Mouse (Mus musculus) lung, postnatal 14 days (tissue): ENCODE results near the gene Nwd2.

Source experiments
- DNase-seq: peaks from one replicate; pipeline ENCODE4 v3.0.0; 2021

Gene Nwd2

DNA sequence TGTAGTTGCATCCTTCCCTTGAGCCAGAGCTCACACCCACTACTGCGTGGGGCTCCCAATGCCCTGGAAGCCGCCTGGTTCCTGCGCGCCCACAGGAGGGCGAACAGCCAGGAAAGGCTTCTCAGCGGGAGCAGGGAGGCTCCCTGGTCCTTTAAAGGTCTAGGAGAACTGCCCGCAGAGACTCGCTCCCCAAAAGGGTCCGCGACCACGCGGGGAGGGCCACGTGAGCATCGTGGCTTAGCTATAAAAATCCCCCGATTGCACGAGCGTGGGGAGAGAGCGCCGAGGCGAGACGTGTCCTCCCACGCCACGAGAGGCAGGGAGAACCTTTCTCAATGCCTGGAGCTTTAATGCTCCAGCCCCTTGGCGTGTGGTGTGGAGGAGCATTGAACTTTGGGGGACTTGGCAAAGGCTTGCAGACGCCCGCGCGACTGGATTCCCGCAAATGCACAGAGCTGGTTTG, at the start of gene Nwd2:
Gene Nwd2 (plus strand): TSS at position 33 of the 463 bp plus-strand sequence.
- no peak for DNase-seq

DNA sequence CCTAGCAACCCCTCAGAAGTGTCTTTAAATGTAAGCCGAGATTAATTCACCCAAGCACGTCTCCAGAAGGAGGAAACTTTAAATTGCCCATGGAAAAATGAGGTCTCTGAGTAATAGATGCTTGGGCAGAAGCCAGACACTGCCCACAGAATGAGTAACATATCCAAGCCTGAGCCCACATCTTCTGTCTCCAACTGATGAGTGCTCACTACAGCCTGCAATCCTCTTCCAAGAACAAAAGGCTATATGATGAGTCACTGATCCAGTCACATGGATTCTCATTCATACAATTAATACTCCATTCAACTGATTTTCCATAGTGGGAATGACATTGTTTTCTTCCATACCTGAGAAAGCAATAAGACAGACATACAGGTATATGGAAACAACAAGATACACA, 41.5 kb upstream of the Nwd2 start:
- DNase-seq: no peak

DNA sequence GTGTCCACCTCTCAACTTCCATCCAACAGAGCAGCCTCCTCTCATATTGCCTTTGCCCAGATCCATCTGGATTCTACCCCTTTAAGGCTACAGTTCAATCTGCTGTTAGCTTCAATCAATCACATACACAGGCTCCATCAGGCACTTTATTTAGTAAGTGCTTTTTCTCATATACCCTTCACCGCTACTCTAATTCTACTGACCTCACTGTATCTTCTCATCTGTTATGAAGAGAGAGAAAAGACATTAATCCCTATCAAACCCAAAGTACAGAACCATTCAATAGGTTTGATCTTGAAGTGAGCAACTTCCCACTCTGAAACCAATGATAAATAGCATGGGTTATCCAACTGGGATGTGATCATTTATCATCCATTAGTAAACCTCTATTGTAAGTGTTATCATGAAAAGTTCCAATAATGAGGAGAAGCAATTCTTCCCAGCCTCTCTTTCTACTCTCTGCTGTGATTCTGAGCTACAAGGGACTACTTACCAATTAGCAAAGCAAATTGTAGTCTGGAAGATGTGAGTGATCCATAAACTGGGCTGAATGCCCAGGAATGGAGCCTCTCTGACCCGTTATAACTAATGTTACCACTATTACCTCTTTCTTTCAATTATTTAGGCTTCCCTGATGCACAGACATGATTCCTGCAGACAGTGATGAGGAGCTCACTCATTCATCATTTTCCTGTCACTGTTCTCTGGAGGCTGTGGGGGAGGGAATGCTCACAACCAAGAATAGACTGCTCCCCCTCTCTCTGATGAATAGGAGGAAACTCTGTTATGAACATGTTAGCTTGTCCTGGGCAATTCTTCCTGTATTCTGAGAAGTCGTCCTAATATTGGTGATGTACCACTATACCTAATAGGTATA, 31.9 kb upstream of the Nwd2 start:
- no peak for DNase-seq

DNA sequence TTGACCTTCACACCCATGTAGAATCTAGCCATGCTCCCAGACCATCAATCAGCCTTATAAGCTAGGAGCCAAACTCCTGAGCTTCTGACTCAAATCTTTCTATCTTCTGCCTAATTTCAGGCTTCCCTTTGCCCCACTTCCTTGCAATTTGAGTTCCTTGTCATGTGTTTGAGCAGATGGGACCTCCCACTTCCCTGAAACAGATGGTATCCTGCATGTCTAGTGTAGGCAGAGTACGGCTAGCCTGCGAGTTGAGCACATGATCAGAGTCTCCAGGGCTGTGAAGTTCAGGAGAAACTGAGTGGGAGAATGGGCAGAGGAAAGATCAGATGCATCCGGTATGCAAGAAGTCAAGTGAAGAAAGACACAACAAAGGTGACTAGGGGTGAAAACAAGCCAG, 24.8 kb upstream of the Nwd2 start:
- DNase-seq: no peak

DNA sequence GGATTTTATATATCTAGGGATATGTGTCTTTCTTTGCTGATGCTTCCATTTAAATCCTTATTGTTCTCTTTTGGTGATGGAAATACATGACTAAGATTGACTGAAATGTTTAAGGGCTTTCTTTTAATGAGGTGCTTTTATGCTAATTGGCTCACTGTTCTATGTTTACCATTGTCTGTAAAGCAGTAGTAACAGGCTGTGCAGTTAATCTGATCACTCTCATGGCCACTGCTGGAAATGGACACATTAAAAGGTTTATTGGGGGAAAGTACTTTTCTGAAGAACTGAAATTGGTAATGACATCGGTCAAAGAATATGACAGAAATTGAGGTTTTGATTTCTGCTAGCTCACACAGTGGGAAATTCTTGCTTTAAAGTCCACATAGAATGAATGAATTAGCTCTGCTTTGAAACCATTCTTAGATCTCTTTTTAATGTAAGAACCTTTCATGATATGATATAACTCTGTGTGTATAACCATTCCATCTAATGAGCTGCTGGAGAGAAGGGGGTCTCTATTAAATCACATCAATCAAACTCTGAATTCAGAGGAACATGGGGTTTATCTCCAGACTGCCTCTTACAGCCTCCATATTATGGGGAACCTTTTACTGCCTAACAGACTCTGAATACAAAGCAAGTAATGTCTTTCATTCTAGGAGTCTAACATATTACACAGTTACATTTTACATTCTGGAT, 20.9 kb upstream of the Nwd2 start:
- no peak for DNase-seq

DNA sequence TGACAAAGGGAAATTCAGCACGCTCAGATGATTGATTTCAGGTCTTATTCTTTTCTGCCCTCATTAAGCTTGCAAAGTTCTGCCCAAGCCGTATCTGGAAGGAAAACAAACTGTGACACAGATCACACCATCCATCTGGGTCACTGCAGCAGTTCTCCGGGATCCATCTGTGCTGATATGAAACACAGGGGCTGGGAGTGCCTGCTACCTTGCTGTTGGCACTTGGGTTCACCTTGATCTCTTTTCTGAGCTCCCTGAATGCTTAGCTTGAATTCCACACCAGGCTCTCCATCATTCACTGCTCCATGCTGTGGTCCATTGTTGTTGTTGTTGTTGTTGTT, 20.4 kb upstream of the Nwd2 start:
- no peak for DNase-seq

DNA sequence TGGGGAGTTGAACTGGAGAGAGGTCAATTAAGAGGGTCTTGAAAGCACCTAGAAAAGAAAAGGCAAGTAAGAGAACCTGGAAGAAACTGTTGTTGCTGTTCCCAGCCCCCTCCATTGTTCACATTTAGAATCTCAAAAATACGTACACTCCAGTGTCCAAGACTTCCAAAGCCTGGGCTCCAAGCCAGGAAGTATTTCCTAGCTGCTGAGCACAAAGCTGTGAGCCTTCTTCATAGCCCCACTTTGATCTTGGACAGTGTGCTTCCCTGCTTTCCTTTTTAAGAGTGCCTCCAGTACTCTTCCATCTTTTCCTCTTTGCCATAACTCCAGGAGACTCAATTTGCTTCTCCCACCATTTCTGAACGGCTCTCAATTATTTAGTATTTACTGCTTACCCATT, 14.3 kb upstream of the Nwd2 start:
- DNase-seq: no peak

DNA sequence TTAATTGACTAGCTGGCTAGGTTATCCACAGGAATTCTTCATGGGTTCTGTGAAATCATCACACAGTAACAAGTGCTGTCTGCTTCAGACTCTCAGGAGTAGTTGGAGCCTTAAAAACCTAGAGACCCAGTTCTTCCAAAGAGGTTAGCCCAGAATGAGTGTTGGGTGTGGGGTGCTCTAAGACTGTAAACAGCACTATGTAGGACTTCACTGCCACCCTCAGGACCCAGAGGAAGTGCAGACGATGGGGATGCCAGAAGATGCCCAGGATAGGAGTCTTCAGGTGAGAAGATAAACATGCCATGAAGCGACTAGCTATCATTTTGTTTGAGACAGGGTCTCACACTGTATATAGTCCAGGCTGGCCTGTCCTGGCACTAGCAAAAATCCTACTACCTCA, 715 bp upstream of the Nwd2 start:
- DNase-seq: no peak

DNA sequence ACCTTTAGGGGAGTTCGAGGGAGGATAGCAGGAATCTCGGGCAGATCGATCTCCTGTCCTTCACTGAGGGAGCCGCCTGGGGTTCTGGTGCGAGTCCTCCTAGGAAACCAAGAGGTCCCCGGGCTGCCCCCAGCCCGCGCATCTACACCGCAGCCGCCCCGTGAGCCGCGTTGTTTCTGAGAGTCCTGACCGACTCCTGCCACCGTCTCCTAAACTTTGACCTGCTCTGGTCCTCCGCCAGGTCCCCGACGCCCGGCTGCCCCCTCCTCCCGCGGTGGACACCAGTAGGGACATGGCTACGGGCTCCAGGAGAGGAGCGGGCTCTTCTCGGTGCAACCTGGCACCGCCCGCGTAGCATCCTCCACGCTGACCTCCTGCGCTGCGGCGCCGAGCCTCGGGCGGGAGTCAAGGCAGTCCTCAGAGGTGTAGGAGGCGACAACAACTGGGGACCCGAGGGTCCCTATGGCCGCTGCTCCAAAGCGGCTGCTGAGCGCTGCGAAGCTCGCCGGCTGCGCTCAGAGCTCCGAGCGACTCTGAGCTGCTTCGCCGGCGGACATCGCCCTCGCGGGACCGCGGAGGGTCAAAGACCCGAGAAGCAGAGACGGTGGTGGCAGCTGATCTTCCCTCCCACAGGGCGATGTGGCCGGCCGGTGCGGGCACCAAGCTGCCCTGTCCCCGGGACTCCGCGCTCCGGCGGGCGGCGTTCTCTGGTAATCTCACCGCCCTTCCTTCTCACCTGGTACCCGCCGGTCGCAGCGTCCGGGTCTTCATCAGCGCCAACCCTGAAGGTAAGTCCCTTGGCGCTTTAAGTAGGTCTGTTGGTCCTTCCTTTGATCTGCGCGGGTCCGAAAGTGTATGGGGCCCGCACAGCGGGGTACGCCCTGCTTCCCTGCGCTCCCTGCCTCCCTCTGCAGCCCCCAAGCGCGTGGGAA, 897 bp downstream of the Nwd2 start:
- DNase-seq: no peak

DNA sequence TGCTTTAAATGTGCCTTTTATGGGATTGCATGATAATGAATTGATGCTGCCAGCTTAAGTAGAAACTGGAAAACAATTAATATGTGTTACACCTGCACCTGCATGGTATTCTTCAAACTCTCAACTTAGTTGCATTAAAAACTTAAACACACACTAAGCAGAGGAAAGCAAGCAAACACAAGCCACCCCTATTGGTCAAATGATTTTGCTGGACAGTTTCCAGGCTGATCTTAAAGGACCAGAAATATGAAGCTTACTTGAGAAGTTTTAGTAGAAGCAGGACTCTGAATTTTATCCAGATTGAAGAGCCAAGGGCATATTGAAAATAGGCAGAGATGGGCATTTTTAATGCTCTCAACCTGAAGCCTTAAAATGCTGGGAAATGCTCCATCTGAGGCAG, 2.9 kb downstream of the Nwd2 start:
- DNase-seq: no peak

DNA sequence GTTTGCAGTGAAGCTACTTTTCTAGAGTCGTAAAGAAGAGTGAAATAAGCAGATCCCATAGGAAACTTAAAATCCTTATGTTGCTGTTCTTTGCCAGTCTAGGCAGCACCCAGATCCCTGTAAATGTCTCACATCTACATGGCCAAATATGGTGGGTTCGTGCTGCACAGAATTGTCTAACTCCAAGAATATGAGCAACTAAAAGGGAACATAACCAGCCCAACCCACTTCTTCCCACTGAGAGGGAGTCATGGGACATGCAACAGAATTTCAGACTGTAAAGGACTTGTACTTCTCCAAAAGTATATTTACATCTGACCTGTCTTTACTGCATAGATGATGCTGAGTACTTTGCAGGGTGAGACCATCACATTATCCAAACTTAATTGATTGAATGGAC, 3.8 kb downstream of the Nwd2 start:
- no peak for DNase-seq

DNA sequence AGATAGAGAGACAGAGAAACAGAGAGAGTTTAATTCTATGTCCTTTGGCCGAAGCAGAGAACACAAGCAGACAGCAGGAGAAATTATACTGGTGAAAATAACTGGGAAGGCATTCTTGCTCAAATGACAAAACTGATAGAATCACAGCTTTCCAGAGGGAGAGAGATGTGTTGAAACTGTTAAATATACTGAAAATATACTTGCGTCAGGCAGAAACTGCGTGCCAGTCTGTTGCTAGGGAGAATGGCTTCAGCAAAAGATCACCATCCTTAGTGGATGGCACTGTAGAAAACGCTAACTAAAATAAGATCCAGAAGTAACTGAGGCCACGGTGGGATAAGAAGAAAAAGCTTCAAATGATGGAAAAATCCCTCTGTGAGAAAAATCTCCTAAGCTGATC, 18.0 kb downstream of the Nwd2 start:
- no peak for DNase-seq

DNA sequence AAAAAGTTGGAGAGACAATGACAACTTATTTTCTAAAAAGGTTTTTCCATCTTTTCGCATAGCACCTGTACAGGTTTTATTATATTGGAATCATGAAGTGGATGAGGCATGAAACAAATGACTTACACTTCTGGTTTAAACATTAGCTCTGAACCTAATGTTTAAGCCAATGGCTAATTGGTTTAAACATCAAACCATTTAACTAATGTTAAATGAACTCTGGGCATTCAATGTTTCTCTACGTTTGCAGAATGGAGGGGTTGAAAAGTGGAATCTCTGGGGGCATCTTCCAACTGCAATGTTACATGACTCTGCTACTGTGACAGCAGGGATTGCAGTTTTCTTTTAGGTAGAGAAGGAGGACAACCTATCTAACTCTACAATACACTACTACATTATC, 27.0 kb downstream of the Nwd2 start:
- no peak for DNase-seq

DNA sequence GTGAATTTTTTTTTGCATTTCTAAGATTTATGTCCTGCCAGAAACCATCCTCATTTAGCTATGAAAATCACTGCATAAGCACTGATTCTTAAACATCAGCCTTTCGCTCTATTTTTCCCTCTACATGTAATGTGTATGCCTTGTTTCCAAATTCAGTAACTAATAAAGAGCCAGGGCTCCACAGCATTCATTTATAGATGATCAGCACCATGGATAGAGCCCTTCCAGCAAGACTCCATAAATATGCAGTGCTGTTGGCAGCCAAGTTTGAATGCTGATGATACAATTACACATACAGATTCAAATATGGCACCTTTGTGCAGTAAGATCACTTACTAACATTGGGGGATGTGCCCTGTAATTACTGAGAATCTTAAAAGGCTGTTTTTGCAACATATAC, 40.2 kb downstream of the Nwd2 start:
- no peak for DNase-seq

DNA sequence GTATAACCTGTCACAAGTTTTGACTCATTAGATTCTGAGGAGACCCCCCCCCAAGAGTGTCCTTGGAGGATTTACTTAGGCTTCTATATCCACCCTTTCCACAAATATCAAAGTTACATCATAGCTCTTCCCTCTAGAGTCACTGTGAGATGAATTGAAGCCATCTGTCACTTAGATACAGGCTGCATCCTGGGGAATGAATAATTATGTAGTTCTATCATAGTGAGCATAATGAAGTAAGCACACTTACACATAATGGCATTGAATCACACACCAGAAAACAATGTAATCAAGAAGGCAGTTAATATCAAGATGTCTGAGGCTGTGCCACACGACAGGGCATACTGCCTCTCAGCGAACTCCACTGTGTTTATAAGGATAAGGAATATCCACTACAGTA, 47.9 kb downstream of the Nwd2 start:
- DNase-seq: no peak

DNA sequence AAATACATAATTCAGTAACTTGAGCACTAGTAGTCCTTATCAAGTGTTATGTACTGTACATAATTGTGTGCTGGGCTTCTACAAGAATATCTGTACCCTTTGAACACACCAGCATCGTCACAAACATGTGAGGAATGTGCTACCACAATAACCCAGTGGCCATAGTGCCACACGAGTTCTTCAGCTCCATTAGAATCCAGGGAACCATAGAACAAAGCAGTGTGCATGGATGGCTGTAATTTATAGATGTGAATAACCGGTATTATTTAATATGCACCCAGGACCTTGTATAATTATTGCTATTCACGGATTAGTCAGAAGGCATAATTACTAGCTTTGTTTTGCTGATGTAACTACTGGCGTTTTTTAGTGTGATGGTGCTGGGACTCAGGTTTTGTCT, 48.3 kb downstream of the Nwd2 start:
- DNase-seq: no peak

DNA sequence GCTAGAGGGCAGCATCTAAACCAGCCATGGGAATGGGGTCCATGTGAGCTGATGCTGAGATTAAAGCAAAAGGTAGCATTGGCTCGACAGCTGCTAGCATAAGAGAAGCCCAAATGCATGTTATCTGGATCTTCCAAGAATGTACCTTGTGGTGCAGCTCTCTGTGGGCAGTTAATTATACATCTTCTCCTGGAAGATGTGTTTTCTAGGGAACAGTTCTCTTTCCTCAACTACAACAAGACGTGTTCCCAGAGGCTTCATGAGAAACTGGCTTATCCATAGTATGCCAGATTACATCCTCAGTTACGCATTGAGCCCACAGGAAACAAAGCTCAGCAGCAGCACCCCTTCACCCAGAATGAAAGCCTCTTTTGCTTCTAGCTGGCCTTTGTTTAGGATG, 80.1 kb downstream of the Nwd2 start:
- no peak for DNase-seq

DNA sequence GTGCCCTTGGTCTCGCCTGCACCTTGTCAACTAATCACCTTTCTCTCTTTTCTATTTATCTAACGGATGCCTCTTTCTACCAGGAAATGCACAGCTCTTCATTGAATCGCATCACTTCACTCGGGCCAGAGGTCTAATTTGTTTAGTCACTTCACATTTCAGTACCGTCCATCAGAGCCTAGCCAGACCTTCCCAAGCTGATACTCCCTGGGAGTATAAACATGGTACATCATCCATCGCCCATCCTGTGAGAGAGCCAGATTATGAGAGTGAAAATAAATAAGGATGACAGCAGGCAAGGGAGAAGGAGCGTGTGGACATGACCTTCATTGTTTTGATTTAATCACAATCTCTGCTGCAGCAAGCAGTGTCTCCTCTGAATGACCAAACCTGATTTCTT, 86.6 kb downstream of the Nwd2 start:
- no peak for DNase-seq

DNA sequence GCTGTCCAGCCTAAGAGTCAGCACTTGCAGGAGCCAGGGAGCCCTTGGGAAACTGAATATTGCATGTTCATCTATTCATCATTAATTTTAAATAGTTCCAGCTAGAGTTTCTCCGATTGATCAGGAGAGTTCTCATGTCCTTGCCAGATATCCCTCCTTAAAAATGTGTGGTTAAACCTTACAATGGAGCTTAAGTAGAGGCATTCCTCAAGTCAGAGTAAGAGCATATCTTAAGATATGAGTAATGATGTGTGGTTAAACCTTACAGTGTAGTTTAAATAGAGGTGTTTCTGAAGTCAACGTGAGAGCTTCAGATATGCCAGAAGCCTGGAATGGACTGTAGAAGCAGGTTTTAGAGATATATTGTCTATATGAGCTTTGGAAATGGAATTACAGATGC, 94.5 kb downstream of the Nwd2 start:
- DNase-seq: no peak

DNA sequence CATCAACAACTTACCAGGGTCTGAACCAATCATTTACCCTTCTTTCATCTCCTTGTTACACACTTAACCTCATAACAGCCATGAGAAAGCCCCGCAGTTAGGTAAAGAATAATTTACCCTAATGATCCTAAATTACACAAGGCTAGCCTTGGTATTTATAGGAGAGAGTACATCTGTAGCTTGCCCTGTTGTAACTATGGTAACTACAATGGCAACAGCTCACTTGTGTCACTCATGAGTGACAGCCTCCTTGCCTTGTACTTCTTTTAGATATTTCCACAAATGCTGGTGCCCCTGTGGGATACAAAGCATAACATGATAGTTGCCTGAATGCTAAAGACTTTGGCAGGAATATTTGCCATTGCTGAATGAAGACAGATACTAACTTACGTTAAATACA, 99.4 kb downstream of the Nwd2 start:
- no peak for DNase-seq

DNA sequence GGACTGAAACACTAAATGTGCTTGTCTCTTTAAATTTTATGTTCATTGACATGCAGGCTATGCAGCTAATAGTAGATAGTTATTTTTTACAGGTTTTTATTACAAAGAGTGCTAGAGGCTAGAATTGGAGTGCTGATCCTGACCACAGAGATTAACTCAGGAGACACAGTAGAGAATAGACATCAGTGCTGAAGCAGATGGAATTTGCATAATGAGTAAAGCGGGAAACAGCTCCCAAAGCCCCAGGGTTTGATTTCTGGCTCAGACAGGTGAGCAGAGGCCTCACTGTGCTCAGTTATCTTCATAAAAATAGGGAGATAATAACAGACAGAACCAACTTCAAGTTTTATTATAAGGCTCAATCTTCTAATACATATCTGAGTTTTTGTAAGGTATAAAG, 99.9 kb downstream of the Nwd2 start:
- no peak for DNase-seq

DNA sequence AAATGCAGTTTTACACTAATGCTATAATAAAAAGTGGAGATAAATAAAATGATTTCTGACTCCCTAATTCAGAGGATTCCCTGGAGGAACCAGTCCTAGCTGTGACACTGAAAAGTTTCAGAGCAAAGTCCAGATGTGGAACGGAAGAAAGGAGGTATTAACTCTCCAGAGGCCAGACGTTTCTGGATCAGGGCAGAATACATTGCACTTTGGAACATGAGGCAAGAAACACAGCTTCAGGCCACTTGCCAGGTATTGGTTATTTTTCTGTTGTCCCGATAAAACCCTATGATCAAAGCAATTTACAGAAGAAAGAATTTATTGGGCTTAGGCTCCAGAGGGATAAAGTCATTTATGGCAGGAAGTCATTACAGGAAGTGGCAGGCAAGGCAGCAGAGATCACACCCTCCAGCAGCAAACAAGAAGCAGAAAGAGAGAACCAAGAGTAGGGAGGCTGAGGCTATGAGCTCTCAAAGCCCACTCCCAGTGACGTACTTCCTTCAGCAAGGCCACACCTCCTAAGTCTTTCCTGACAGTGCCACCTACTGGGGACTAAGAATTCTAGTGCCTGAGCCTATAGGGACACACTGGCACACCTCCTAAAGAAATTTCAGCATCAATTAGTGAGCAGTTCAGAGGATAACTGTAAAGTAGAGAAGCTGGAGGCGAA, 106.3 kb downstream of the Nwd2 start:
- DNase-seq: no peak

DNA sequence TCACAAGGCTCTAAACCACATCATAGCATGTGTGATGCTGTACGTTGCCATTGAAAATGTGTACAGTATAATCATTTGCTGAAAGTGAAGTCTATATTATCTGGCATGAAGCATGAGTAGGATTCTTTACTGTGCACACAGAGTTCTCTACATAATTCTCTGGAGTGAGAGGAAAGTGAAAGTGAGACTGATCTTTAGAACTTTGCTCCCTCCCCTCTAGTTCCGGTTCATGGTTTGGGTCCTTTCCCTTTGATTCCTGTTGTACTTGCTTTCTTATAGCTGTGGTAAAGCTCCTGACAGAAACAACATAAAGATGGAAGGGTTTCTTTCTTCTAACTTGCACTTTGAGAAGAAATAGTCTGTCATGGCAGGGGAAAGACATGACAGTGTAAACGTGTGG, 107.0 kb downstream of the Nwd2 start:
- no peak for DNase-seq
